Mouse (Mus musculus) hindlimb bud, embryonic 11.5 days (tissue): ENCODE data around the gene Far2.

Experiments used
- DNase-seq: peaks from one replicate; pipeline ENCODE4 v3.0.0-alpha.2; 2012; ENCODE audit warnings: low read depth, low spot score; ENCODE audit errors: extremely low spot score

Far2 gene

DNA sequence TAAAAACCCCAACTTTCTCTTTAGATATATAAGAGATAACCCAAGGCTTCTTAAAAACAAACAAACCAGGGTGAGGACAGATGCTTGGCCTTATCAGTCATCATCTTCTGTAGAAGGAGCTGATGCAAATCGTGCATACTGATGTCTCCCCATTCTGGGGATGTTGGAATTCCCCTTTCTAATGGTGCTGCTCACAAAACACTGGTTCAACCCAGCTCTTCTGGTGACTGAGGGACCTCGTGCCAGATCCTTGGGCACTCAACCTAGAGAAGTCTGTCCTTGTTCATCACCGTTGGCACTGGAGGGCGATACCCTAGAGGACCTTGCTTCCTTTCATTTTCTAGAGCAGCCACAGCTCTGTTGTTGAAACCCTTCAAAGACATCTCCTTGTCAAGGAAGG is 169.7 kb downstream of the Far2 start:
- no peak for DNase-seq

DNA sequence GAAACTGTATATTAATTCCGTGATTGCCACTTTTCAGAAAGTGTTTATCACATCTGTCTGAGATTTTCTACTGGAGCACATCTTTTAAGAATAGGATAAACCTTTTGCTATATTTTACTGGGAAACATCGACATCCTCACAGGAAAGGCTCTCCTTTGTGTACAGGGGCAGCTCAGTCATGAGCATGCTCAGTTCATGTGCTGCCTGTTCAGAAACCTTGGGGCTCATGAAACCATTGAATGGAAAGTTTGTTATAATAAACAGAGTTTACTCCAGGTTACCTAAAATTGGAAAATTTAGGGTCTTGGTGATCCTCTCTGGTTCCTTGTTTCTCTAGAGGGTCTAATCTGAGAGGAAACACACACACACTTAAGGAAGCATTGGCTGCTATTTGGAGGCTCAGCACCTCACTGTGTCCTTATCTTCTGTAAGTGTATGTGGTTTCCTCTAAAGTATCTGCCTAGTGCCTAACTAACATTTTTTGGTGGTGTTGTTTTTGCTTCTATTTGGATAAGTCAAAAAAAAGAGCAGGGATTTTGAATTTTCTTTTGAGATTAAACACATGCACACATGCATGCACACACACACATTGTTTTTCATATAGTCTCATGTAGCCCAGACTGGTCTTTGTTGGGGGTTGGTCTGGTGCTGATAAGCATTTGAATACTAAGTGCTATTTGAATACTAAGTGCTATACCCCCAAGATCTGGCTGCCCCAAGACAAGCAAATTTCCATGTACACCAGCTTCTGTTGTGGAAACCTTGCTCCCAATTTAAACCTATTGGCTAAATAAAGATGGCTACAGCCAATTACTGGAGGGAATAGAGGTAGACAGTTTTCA is 171.4 kb downstream of the Far2 start:
- no peak for DNase-seq

DNA sequence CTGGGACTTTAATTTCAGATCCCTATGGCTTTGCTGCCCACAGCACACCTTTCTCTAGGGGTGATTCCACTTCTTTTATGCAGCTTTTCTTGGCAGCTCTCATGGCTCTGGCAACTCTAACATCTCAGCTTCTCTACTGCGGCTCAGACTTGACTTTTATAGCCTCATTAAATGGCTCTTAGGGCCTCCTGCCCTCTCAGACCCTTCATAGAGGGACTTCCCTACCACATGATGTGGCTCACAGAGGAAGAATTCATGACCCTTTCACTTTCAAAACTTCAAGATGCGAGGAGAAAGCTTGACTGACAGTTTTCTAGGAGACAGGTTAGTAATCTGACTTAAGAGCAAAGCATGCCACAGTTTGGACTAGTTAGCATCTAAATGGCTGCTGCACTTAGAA is 175.6 kb downstream of the Far2 start:
- DNase-seq: no peak

DNA sequence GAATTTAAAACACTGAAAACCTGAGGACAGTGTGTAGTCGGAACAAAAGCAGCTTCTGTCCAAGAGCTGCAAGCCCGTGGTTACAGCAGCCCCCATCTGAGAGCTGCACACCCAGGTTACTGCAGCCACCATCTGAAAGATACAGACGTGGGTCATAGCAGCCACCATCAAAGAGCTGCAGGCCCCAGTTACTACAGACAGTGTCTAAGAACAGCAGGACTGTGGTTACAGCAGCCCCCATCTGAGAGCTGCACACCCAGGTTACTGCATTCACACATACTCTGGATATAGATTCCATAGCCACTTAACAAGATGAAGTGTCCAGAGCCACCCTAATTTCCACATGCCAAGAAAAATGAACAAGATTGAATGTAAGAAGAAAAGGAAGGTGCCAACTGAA is 180.5 kb downstream of the Far2 start:
- DNase-seq: no peak
